In genomic region chr3:55521776-55522175, GRCm38 (mm10) we compare ENCODE assay signal across 18 mouse cellular contexts. TPM values are rescaled to one million over a fixed set of nuclear protein-coding genes. Genes with fewer than 3 reads are reported as not detected.
DNase-seq lines count a peak whose midpoint lies in the region; ATAC-seq lines count a peak whose summit lies in the region.
"Had no signal": no experiment of that assay in that cellular context is flagged by ENCODE, and none has a peak within 500 bp of the region (broad histone marks: within the 10 kb centered on the region; RNA-seq: fewer than 3 reads in every experiment).

No protein-coding gene starts in this region.

- peaks cover 51% of the 10 kb centered on the region for H3K4me1 ChIP-seq in embryonic facial prominence, embryonic 13.5 days
- H3K4me1 ChIP-seq in midbrain, embryonic 15.5 days, result peaks cover 60% of the 10 kb centered on the region
- H3K4me1 ChIP-seq in liver, embryonic 12.5 days, result 0 out of 2 replicates have a peak, but pooled peaks cover 3% of the 10 kb centered on the region
- H3K4me1 ChIP-seq: liver, embryonic 15.5 days had no signal

- 41% methylated on average over 8 of the region's 8 CpGs for WGBS in embryonic facial prominence, embryonic 13.5 days
- WGBS in midbrain, embryonic 15.5 days, result 36% methylated on average over 8 of the region's 8 CpGs
- 73% methylated on average over 8 of the region's 8 CpGs for WGBS in liver, embryonic 12.5 days (ENCODE audit: insufficient replicate concordance)

- no peaks in the 10 kb centered on the region for H3K27me3 ChIP-seq in embryonic facial prominence, embryonic 13.5 days
- no peaks in the 10 kb centered on the region for H3K27me3 ChIP-seq in midbrain, embryonic 15.5 days (replicated peaks)
- H3K27me3 ChIP-seq in liver, embryonic 12.5 days (replicated peaks), result no peaks in the 10 kb centered on the region
- H3K27me3 ChIP-seq: liver, embryonic 15.5 days had no signal

- no peaks in the 10 kb centered on the region for H3K9me3 ChIP-seq in embryonic facial prominence, embryonic 13.5 days
- no peaks in the 10 kb centered on the region for H3K9me3 ChIP-seq in midbrain, embryonic 15.5 days
- H3K9me3 ChIP-seq in liver, embryonic 12.5 days (replicated peaks), result no peaks in the 10 kb centered on the region
- H3K9me3 ChIP-seq: liver, embryonic 15.5 days had no signal

- no peak overlapping the region for H3K4me3 ChIP-seq in embryonic facial prominence, embryonic 13.5 days
- H3K4me3 ChIP-seq in midbrain, embryonic 15.5 days, result no peak overlapping the region
- no peak overlapping the region for H3K4me3 ChIP-seq in liver, embryonic 12.5 days
- H3K4me3 ChIP-seq: erythroblast, embryonic 14.5 days; liver, embryonic 15.5 days had no signal

- 0 out of 2 replicates have a peak overlapping the region, but pooled peaks have one; percentile 55 for H3K27ac ChIP-seq in embryonic facial prominence, embryonic 13.5 days
- peak overlapping the region; percentile 79 for H3K27ac ChIP-seq in midbrain, embryonic 15.5 days
- H3K27ac ChIP-seq in liver, embryonic 12.5 days, result no peak overlapping the region
- H3K27ac ChIP-seq: liver, embryonic 15.5 days; macrophage had no signal

- no peak for ATAC-seq in embryonic facial prominence, embryonic 13.5 days (ENCODE audit: insufficient number of reproducible peaks, insufficient read depth, low FRiP score, low TSS enrichment, low read depth)
- no peak; the same call in 1 of the 2 replicates for ATAC-seq in midbrain, embryonic 15.5 days (replicated peaks)
- no peak for ATAC-seq in liver, embryonic 12.5 days

- H3K36me3 ChIP-seq in embryonic facial prominence, embryonic 13.5 days, result no peaks in the 10 kb centered on the region
- 0 out of 2 replicates have a peak, but pooled peaks cover 4% of the 10 kb centered on the region for H3K36me3 ChIP-seq in midbrain, embryonic 15.5 days (replicated peaks)
- H3K36me3 ChIP-seq in liver, embryonic 12.5 days, result no peaks in the 10 kb centered on the region
- H3K36me3 ChIP-seq: liver, embryonic 15.5 days had no signal

- H3K4me2 ChIP-seq in embryonic facial prominence, embryonic 13.5 days, result peak overlapping the region; percentile 24
- H3K4me2 ChIP-seq in midbrain, embryonic 15.5 days, result 0 out of 2 replicates have a peak overlapping the region, but pooled peaks have one; percentile 3
- no peak overlapping the region for H3K4me2 ChIP-seq in liver, embryonic 12.5 days
- H3K4me2 ChIP-seq: liver, embryonic 15.5 days had no signal

- peak; percentile 46 to 49 for DNase-seq in cerebellum, adult 18-20 months
- no peak for DNase-seq in cerebellum, adult 11 months
- DNase-seq in layer of hippocampus, adult 9-11 months, result peak; percentile 70
- DNase-seq in layer of hippocampus, postnatal 36 days, result no peak
- DNase-seq in liver, result no peak
- DNase-seq: gastrocnemius, postnatal 10 days; kidney, adult 2 months had no signal

- H3K9ac ChIP-seq in embryonic facial prominence, embryonic 13.5 days, result no peak overlapping the region
- H3K9ac ChIP-seq in midbrain, embryonic 15.5 days, result no peak overlapping the region
- no peak overlapping the region for H3K9ac ChIP-seq in liver, embryonic 12.5 days
- H3K9ac ChIP-seq: liver, embryonic 15.5 days had no signal

RNA-seq across cellular contexts. Expression of gene Gm21954, which starts 49.8 kb away (rescaled TPM):
- total RNA-seq in layer of hippocampus, postnatal 36 days (2021), result not detected
- polyA plus RNA-seq in embryonic facial prominence, embryonic 13.5 days (2015; fragmentation: Nextera tagmentation; extraction: Ambion mirVana), result not detected in 2 replicates
- not detected in 2 replicates for polyA plus RNA-seq in midbrain, embryonic 15.5 days (2015; fragmentation: Nextera tagmentation; extraction: Ambion mirVana)
- not detected in 2 replicates for polyA plus RNA-seq in liver, embryonic 12.5 days (2016; fragmentation: Nextera tagmentation; extraction: Ambion mirVana)
- total RNA-seq: gastrocnemius, postnatal 10 days; layer of hippocampus, postnatal 14 days had no signal
- polyA plus RNA-seq: erythroblast, embryonic 14.5 days; heart, postnatal 0 days; kidney, adult 2 months; liver, embryonic 15.5 days; macrophage; neural tube, embryonic 11.5 days; small intestine, adult 2 months; testis, adult 2 months had no signal

Comparison
In these comparisons a context has a peak if more than half of its experiments do, and no peak if none do; other contexts are left out.
1. DNase-seq: peak in cerebellum, adult 18-20 months (2 of 2) and layer of hippocampus, adult 9-11 months (single experiment); none in cerebellum, adult 11 months (single experiment), layer of hippocampus, postnatal 36 days (0 of 2) and liver (single experiment).